Mouse (Mus musculus): ENCODE measurements around the gene Ocm.
A peak's percentile ranks its signal among the peaks of the same experiment; 100 is the strongest.
"Not testable (repeated sequence)": the region's sequence is repeated elsewhere in the genome, so short reads cannot be mapped to it uniquely, and the experiment has no call there.

Gene Ocm

DNA sequence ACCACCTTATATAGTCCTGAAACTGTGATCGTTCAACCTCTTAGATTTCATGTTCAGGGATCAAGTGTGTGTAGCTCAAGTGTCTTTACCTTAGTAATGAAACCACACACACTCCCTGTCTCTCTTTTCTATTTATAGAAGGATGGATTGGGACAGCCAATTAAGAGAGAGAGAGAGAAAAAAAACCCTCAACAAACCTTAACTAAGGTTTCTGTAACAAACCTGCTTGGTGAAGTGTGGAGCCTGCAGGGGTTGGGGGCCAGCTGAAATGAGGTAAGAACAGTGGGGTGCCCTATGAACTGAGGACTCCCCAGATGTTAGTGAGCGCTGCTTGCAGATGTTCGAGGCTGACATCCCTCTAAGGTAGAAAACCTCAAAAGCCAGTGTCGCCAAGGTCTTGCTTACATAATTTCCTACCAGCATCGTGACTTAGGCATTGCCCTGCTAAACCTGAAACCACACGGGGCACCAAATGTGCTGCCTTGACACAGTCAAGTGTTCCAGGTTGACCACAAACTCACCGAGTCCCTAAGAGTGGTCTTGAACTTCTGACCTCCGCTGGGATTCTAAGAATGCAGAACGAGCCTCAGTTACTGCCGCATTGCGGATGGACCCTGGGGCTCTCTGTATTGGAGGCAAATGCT is at the start of gene Ocm:
Ocm (minus strand) TSS at position 51 of the 644 bp plus-strand sequence.
- no peak for DNase-seq (ENCODE audit: low spot score in 2 of 2)

DNA sequence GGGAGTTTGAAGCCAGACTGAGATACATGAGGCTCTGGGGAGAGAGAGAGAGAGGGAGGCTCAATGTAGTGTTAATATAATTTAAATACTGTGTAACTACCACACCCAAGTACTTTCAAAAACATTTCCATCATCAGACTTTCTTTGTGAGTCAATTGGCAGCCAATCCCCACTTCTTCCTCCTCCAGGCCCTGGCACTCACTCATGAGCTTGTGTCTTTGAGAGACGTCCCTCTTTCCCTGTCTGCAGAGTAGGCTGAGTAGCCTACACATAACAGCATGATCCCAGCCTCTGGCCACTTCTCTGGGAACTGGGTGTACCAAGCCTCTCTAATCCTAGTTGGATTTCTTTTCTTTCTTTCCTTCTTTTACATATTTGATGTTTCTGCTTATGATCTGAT is 44.8 kb upstream of the Ocm start:
- no peak for DNase-seq (ENCODE audit: low spot score in 2 of 2)

DNA sequence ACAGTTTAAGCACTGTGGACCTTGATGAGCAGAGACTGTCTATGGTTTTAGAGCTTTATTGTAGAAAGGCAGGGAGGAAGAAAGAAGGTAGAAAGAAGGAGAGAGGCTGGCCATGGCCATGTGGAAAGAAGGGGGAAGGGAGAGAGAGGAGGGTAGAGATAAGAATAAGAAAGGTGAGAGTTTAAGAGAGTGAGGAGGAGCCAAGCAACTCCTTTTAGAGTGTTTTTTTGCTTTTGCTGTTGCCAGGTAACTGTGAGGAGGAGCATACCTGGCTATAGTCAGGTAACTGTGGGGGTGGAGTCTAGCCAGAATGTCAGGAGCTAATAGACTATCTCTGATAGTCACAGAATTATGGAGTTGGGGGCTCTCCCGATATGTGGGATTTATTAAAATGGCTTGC is 43.6 kb upstream of the Ocm start:
- no peak for DNase-seq (ENCODE audit: low spot score in 2 of 2)

DNA sequence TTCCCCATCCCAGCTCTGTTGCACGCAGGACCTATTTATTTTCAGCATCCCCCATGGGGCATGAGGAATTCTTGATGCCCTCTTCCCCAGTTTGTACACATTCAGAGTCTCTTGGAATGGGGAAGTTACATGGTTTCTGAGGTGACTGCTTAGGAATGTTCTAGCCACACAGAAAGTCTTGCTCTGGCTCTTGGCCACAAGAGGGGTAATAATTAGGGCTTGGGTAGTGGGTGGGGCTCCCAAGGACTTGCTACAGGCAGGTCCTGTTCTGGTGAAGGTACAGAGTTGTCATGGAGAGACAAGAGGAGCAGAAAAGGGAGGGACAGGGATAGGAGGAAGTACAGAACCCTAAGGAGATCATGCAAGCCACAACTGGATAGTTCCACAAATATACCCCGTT is 39.6 kb upstream of the Ocm start:
- no peak for DNase-seq (ENCODE audit: low spot score in 2 of 2)

DNA sequence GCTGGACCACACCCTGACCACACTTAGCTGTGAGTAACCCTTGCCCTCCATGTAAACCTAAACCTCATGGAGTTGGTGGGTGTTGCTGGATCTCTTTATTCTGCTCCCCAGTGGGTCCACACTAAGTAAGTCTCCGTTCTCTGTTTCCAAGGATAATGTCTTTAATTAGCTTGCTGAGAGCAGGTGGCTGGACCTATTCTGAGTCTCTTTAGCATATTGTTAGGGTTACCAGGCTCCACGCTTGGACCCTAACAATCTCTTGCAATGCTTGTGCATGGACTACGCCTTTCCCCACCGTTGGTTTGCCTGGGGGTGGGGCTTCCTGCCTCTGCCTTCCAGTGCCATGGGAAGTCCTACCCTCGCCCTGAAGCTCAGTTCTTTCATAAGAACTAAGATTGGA is 37.6 kb upstream of the Ocm start:
- no peak for DNase-seq (ENCODE audit: low spot score in 2 of 2)

DNA sequence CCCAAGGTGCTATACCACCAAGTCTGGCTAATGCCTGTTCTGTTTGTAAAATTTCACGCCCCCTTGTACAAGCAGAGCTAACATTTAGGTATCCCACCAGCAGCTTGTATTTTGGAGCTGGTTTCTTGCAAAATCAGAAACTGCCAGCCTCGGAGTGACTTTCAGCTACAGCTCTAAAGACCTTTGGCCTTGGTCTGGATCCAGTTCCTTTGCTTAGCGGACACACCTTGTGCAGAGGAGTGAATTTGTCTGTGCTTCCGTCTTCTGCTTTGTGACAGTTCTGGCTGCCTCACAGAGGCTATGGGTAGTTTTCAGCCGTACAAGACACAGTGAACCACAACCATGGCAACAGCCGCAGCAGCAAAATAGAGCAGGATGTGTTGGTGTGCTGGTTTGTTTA is 27.9 kb upstream of the Ocm start:
- DNase-seq (ENCODE audit: low spot score in 2 of 2): no peak

DNA sequence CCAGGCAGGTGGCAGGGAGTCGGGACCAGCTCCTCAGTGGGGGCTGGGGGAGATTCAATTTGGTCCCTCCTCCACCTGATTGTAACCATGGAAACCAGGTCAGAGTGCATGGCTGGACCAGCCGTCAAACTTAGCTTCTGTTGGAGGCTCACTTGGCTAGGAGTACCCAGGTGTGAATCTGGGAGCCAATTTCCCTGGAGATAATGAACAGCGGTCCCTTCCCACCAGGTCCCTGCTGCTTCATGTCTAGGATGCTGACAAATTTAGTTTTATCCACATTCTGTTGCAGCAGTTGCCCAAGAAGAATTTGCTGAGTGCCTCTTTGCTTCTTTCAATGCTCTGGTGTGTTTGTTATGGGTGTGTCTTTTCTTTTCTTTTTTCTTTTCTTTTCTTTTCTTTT is 27.0 kb upstream of the Ocm start:
- DNase-seq (ENCODE audit: low spot score in 2 of 2): peak in 1 of 2 experiments; percentile 28

DNA sequence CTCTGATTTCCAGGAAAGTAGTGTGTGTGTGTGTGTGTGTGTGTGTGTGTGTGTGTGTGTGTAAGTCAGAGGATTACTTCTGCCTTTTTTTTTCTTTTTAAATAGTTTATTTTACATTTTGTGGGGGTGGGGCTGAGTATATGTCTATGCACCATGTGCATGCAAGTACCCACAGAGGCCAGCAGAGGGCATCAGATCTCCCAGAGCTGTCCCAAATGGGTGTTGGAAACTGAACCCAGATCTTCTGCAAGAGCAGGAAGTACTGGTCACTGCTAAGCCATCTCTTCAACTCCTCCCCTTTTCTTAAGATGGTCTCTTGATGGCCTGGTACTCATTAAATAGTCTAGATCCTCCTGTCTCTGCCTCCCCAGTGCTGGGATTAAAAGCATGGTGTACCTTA is 24.8 kb upstream of the Ocm start:
- DNase-seq (ENCODE audit: low spot score in 2 of 2): no peak

DNA sequence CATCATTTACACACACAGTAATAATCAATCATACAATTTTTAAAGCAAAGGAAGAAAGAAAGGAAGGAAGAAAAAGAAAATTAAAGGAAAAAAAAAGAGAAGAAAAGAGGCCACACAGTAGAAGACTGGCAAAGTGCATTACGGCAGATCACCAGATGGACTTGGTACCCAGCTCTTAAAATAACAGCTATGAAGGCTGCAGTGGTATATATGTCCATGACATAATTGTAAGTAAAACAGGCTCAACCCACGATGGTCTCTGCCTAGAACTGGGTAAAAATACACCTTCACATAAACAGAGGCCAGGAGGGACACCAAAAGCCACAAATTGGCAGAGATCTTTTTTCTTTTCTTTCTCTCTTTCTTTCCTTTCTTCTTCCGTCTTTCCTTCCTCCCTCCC is 23.4 kb upstream of the Ocm start:
- no peak for DNase-seq (ENCODE audit: low spot score in 2 of 2)

DNA sequence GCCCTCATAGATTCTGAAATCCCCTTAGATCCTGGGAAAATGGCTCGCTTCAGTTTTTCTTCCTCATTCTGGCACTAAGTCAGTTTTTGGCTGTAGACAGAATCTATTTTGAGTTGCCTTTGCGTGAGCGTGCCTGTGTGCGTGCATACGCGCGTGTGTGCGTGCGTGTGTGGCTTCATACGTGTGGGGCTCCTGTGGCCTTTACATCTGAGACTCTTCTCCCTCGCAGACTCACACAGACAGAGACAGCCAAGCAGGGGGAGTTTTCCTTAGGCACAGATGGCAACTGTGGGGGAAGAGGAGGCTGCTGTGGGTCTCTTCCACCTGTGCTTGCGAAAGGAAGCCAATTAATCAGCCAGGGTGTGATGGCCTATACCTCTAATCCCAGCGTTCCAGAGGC is 20.9 kb upstream of the Ocm start:
- DNase-seq (ENCODE audit: low spot score in 2 of 2): peak; percentile 53 to 61

DNA sequence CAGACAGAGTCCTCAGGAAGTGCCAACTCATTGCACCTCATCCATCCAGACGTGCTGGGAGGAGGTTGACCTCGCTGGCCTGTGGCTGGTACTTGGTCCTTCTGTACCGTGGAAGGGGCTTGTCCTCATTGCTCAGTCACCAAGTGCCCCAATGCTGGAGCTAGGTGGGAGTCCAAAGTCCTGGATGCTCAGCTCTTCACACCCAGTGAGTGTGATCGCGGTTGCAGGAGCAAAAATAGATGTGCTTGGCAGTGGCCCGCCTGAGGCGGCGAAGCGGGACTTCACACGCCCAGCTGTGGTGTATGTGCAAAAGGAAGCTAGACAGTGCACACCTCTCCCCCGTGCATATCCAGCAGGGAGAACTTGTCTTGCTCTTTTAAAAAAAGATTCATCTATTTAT is 16.7 kb upstream of the Ocm start:
- DNase-seq (ENCODE audit: low spot score in 2 of 2): peak in 1 of 2 experiments; percentile 26

DNA sequence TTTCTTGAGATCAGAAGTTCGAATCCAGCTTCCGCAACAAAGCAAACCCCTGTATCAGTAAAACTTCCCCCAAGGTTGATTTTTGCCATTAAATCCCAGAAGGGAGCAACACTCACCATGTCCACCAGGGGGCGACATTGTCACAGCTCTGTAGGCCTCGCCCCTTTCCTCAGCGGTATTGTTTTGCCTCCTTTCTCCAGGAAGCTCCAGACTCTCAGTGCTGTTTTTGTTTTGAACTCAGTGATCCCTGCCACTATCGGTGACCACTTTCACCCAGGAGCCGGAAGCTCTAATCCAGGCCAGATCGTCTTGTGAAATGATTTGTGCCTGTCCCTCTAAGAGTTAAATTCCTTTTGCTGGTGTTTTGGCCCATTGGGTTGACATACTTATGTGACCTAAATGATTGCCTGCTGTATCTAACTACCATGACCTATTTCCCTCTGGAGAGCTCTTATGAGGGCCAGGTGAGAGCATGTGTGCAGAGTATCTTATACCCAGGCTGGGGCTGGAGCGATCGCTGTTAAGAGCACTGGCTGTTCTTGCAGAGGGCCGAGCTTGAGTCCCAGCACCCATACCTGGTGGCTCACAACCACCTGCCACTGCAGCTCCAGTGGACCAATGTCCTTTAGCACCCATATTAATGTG is 14.4 kb upstream of the Ocm start:
- peak; percentile 82 to 84 for DNase-seq (ENCODE audit: low spot score in 2 of 2)

DNA sequence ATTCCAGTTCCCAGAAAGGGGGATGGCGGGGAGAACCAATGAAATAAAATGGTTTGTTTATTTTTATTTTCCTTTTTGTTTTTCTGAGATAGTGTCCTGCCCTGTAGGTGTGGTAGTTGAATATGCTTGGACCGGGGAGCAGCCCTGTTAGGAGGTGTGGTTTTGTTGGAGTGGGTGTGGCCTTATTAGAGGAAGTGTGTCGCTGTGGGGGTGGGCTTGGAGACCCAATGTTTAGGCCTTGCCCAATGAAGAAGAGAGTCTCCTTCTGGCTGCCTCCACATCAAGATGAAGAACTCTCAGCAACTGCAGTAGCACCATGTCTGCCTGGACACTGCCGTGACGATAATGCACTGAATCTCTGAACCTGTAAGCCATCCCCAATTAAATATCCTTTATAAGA is 13.4 kb upstream of the Ocm start:
- DNase-seq (ENCODE audit: low spot score in 2 of 2): no peak

DNA sequence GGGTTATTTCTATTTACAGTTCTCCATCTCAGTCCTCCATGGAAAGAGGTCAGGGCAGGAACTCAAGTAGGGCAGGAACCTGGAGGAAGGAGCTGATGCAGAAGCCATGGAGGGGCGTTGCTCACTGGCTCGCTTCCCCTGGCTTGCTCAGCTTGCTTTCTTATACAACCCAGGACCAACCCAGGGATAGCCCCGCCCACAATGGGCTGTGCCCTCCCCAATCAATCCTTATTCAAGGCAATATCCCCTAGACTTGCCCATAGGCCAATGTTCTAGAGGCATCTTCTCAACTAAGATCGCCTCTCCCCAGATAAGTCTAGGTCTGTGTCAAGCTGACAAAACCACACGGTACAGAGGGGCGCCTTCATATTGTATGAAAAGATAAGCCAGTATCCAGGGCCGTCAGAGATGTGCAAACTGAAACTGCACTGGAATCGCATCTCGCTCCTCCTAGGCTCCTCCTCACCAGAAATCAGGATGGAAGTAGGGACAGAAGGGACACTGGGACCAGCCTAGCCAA is 12.7 kb upstream of the Ocm start:
- no peak for DNase-seq (ENCODE audit: low spot score in 2 of 2)

DNA sequence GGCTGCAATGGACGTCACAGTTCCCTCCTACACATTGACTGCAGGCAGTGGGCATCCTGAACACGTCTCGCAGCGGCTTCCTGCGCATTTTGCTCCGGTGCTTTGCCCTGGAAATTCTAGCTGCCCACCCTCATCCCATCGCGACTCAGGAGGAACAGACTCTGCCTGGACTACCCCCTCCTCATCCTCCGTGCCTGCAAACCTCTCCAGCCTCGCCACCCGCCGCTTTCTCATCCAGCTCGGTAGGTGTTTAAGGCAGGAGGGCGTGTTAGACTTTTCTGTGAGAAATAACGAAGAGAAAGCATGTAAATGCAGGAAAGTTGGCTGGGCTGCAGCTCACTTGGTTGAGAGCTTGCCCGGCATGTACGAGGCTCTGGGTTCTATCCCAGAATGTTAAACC is 10.5 kb upstream of the Ocm start:
- DNase-seq (ENCODE audit: low spot score in 2 of 2): peak; percentile 43 to 46

DNA sequence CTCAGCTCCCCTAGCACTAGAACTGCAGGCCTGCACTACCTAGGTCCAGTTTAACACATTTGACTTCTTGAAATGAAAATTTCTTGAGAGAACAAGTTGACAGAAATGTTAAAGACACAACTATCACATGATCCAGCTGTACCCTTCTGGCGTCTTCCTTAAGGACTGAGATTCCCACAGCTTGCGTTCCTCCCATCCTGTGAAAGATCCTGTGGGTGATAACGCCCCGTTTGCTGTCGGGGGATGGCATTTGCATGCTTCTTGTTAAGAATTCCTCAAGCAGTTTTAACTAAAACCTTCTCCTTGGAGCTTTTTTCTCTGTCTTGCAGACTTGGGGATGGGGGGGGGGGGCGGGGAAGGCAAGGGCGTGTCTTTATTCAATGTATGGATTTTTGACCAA is 8.1 kb upstream of the Ocm start:
- peak in 1 of 2 experiments; percentile 56 for DNase-seq (ENCODE audit: low spot score in 2 of 2)

DNA sequence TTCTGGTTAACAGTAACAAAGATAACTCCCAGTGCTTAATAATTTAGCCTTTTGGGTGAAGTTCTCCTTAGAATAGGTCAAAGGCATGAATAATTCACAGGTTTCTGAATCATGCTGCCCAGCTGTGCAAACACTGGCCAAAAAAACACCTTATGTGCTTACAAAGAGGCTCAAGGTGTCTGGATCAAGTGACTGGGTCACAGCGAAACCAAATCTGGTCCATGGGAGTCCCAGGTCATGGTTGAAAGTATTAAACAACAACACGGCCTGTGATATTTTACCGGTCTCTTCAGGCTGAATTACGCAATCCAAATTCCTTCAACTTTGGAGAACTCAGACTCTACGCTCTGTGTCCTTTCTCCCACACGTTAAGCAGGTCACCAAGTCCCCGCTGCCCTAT is 6.0 kb upstream of the Ocm start:
- no peak for DNase-seq (ENCODE audit: low spot score in 2 of 2)

DNA sequence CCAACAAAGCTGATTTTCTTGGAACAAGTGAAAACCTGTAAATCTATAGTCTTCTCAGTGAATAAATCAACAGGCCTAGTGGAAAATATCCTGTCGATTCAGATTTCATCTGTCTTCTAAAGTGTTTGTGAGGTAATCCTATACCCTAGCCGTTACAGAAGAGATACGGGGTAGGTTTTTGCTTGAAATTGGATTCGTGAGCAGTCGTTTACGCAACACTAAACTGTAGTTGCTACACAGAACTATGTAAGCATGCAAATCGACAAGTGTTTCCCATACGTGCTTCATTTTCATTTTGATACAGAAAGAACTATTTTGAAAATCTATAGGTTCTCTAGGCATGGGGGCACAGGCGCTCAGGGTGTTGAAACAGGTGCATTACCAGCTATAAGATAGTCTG is 10.6 kb downstream of the Ocm start:
- DNase-seq (ENCODE audit: low spot score in 2 of 2): no peak

DNA sequence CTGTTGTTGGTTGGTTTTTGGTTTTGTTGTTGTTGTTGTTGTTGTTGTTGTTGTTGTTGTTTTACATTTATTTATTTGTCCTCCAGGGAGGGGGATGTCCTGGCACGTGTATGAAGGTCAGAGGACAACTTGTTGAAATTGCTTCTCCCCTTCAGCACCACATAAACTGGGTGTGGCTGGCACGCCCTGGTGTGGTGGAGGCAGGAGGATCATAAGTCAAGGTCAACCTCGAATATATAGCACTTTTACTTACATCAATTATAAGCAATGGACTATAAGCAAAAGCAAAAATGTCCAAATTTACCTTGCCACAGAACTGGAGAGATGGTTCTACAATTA is 11.2 kb downstream of the Ocm start:
- no peak for DNase-seq (ENCODE audit: low spot score in 2 of 2)

DNA sequence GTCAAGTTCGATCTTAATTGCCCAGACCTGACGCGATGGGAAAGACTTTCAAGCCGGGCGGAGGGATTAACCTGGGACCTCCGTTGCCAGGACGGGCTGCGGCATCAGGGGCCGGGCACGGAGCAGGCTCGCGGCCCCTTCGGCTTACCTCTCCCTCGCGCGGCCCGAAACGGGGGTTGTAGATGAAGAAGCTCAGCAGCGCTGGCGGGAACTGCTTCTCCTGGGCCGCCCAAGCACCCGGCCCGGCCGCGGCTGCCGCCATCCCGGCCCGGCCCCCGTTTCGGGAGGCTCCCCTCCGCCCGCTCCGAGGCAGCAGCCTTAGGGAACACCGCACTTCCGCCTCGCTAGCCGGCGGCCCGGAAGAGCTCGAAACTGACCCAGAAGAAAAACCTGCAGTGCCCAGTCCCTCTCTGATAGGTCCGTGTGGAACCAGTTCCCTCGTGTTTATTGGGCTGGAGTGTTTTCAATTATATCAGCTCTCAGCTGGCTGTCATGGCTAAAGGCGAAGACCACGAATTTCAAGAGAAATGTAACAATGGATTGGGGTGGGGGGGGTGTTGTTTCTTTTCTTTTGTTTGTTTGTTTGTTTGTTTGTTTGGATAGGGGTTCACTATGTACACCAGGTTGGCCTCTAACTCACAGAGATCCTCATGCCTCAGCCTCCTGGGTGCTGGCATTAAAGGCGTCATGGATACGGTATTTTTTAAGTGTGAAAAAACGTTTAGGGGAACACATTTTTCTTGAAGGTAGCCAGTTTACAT is 11.7 kb downstream of the Ocm start, which contains the start of gene Ccz1:
Ccz1 (minus strand) TSS at position 327 of the 761 bp plus-strand sequence.
- peak; percentile 74 to 82 for DNase-seq (ENCODE audit: low spot score in 2 of 2)

DNA sequence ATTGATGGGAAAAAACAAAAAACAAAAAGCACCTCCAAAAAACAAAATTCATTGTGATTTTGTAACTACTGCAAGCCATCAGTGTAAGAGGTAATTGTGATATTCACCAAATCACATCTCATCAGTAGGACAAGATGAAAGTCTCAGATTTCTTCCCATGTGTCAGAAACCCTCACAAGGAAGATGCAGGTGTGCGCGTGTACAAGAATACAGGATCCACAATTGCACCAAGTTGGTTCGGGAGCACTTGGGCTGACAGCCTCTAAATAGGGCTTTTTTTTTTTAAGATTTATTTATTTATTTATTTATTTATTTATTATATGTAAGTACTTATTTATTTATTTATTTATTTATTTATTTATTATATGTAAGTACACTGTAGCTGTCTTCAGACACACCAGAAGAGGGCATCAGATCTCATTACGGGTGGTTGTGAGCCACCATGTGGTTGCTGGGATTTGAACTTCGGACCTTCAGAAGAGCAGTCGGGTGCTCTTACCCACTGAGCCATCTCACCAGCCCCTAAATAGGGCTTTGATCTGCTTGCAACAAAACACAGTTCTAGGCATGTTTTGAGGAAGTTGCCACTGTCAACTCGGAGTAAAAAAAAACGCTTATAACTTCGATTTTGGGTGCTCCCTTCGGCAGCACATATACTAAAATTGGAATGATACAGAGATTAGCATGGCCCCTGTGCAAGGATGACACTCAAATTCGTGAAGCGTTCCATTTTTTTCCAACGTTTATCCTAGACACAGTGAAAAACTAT is 12.9 kb downstream of the Ocm start:
- DNase-seq (ENCODE audit: low spot score in 2 of 2): not testable (repeated sequence)

All from right cerebral cortex, adult 2 months (tissue).